Mouse (Mus musculus): Measurements from ENCODE around the gene Ndufa4l2.

Ndufa4l2 gene

GRCm38 (mm10) chr10:127526048-127526447, 11.3 kb downstream of the Ndufa4l2 start:
- no peak for DNase-seq (ENCODE audit: low read depth, low spot score)

- no peak for DNase-seq (ENCODE audit: low read depth, low spot score)
These were observed 11.9 kb downstream of the Ndufa4l2 start for GRCm38 (mm10) chr10:127526681-127527080.

GRCm38 (mm10) chr10:127527481-127527880, 12.7 kb downstream of the Ndufa4l2 start:
- no peak for DNase-seq (ENCODE audit: low read depth, low spot score)

GRCm38 (mm10) chr10:127530945-127531344, 16.2 kb downstream of the Ndufa4l2 start:
- DNase-seq (ENCODE audit: low read depth, low spot score) = no peak

GRCm38 (mm10) chr10:127531548-127531947, 16.8 kb downstream of the Ndufa4l2 start:
- DNase-seq (ENCODE audit: low read depth, low spot score) = no peak

GRCm38 (mm10) chr10:127534036-127534928, 19.5 kb downstream of the Ndufa4l2 start, which contains the start of gene Nxph4:
Gene Nxph4, minus strand, starts transcription at chr10:127534559.
- DNase-seq (ENCODE audit: low read depth, low spot score) = no peak

- DNase-seq (ENCODE audit: low read depth, low spot score) = no peak
These were observed 20.2 kb downstream of the Ndufa4l2 start for GRCm38 (mm10) chr10:127534929-127535384.

- DNase-seq (ENCODE audit: low read depth, low spot score) = no peak
These were observed 22.0 kb downstream of the Ndufa4l2 start for GRCm38 (mm10) chr10:127536586-127537314.

GRCm38 (mm10) chr10:127537854-127538583, 23.3 kb downstream of the Ndufa4l2 start:
- no peak for DNase-seq (ENCODE audit: low read depth, low spot score)

- no peak for DNase-seq (ENCODE audit: low read depth, low spot score)
These were observed 26.7 kb downstream of the Ndufa4l2 start for GRCm38 (mm10) chr10:127541510-127541909.

GRCm38 (mm10) chr10:127542084-127542483, 27.3 kb downstream of the Ndufa4l2 start:
- no peak for DNase-seq (ENCODE audit: low read depth, low spot score)

- DNase-seq (ENCODE audit: low read depth, low spot score) = no peak
These were observed 28.0 kb downstream of the Ndufa4l2 start for GRCm38 (mm10) chr10:127542720-127543119.

GRCm38 (mm10) chr10:127543916-127544315, 29.1 kb downstream of the Ndufa4l2 start:
- DNase-seq (ENCODE audit: low read depth, low spot score) = no peak

- DNase-seq (ENCODE audit: low read depth, low spot score) = no peak
These were observed 29.6 kb downstream of the Ndufa4l2 start for GRCm38 (mm10) chr10:127544375-127544774.

- no peak for DNase-seq (ENCODE audit: low read depth, low spot score)
These were observed 31.7 kb downstream of the Ndufa4l2 start for GRCm38 (mm10) chr10:127546505-127546904.

- DNase-seq (ENCODE audit: low read depth, low spot score) = no peak
These were observed 33.5 kb downstream of the Ndufa4l2 start for GRCm38 (mm10) chr10:127548236-127548635.

- no peak for DNase-seq (ENCODE audit: low read depth, low spot score)
These were observed 35.1 kb downstream of the Ndufa4l2 start for GRCm38 (mm10) chr10:127549892-127550291.

GRCm38 (mm10) chr10:127555703-127556102, 40.9 kb downstream of the Ndufa4l2 start:
- no peak for DNase-seq (ENCODE audit: low read depth, low spot score)

- DNase-seq (ENCODE audit: low read depth, low spot score) = no peak
These were observed 42.6 kb downstream of the Ndufa4l2 start for GRCm38 (mm10) chr10:127557397-127557796.

GRCm38 (mm10) chr10:127561145-127561544, 46.4 kb downstream of the Ndufa4l2 start:
- DNase-seq (ENCODE audit: low read depth, low spot score) = no peak

- no peak for DNase-seq (ENCODE audit: low read depth, low spot score)
These were observed 49.1 kb downstream of the Ndufa4l2 start for GRCm38 (mm10) chr10:127563840-127564239.

- no peak for DNase-seq (ENCODE audit: low read depth, low spot score)
These were observed 49.5 kb downstream of the Ndufa4l2 start for GRCm38 (mm10) chr10:127564301-127564700.

Data from c-Kit-negative CD71-positive TER-119-positive erythroid progenitor cells, embryonic 14.5 days (primary cell).